Mouse (Mus musculus): ENCODE data around the gene Gm5134.
"Not testable (repeated sequence)": the region's sequence is repeated elsewhere in the genome, so short reads cannot be mapped to it uniquely, and the experiment has no call there.

Gm5134 gene

DNA sequence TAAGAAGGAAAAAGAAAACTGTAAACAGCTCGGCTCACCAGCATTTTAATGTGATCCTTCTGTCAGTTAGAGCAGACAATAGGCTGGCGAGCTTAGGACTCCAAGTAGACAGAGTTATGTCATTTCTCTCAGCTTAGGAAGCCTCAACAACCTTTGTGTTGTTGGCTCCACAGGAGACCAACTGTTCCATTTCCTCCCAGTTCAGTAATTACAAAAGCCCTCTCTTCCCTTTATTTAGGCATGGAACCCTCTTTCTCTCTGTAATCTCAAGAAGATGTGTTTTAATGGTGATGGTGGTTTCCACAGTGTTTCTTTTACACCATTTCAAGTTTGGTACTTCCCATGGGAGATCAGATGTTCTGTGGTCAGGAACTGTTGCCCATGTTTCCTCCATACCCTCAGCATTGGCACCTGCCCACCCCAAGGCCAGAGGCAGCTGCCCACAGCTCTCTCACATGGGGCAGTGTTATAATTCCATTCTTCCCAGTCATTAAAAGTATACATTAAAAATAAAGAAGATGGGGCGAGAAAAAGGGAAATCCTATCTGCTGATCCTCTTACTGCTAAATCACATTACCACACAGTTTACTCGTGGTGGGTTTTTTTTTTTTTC lies 36.2 kb downstream of the Gm5134 start:
- in situ Hi-C loops (cut with MseI, MboI) = no loop called here

DNA sequence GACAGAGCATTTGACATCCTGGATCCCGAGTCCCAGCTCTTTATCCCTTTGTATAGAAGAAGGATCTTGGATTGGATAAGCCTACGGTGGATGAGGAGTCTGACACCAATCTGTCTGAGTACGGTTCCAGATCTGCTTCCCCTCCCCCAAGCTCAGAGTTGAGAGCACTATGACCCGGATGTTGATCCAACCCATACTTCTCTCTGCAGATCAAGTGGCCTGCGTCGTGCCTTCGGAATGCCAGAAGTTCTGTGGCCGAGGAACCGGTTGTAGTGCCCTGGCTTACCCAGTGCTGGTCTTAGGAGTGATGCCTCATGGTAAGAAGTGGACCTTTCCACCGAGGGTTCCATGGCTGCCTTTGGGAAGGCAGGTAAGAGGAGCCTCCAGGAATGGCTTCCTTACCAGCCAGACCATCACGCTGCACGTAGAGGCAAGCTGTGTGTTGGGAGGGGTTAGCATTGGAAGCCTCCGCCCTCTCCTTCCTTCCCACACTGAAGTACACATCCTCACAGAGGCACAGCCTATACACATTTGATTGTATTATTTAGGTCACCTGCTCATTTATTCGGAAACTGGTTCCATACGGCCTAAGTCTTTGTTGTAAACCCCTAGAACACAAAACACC lies 39.4 kb downstream of the Gm5134 start:
- in situ Hi-C loops (cut with MseI, MboI) = no loop called here

- in situ Hi-C loops (cut with MseI, MboI) = not testable (repeated sequence)
These were observed 40.4 kb downstream of the Gm5134 start for GRCm38 (mm10) chr10:75994531-75995210.

GRCm38 (mm10) chr10:75995463-75995862 lies 41.1 kb downstream of the Gm5134 start:
- in situ Hi-C loops (cut with MseI, MboI) = no loop called here

DNA sequence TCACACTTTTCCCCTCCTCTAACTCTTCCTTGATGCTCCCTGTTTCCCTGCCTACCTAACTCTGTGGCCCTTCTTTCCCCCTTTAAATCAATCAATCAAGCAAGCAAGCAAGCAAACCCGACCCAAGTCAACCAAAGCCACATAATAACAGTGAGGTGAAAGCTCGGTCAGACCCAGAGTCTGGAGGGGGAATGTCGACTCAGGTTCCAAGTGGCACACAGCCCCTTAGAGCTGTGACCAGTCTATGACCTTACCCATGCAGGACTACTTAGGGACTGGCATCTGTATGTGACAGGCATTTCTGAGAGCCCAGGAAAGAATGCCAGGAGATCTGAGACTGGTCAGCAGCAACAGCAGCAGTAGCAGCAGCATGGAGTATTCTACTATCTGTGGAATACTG lies 42.0 kb downstream of the Gm5134 start:
- in situ Hi-C loops (cut with MseI, MboI) = no loop called here

- in situ Hi-C loops (cut with MseI, MboI) = no loop called here
These were observed 46.8 kb downstream of the Gm5134 start for GRCm38 (mm10) chr10:76001160-76001559.

GRCm38 (mm10) chr10:76002101-76002521 lies 47.8 kb downstream of the Gm5134 start:
- in situ Hi-C loops (cut with MseI, MboI) = no loop called here

GRCm38 (mm10) chr10:76002615-76003014 lies 48.3 kb downstream of the Gm5134 start:
- in situ Hi-C loops (cut with MseI, MboI) = no loop called here

- in situ Hi-C loops (cut with MseI, MboI) = no loop called here
These were observed 48.9 kb downstream of the Gm5134 start for GRCm38 (mm10) chr10:76003221-76003620.

- in situ Hi-C loops (cut with MseI, MboI) = no loop called here
These were observed 52.1 kb downstream of the Gm5134 start for GRCm38 (mm10) chr10:76006385-76006784.

DNA sequence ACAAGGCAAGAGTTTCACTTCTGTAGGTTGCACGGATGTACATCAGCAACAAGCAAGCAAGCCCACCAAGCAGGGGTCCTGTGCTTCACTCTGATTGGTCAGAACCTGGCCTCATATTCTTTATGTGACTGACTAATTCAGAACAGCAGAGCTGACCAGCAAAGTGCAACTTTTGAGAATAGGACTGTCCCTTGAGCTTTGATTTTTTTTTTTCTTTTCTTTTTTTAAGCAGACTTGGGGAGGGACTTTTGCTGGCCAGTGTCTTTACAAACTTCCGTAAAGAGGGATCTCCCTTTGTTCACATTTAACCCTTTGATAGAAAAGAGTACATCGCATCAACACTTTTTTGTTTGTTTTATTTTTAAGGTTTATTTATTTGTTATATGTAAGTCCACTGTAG lies 55.5 kb downstream of the Gm5134 start:
- in situ Hi-C loops (cut with MseI, MboI) = no loop called here

DNA sequence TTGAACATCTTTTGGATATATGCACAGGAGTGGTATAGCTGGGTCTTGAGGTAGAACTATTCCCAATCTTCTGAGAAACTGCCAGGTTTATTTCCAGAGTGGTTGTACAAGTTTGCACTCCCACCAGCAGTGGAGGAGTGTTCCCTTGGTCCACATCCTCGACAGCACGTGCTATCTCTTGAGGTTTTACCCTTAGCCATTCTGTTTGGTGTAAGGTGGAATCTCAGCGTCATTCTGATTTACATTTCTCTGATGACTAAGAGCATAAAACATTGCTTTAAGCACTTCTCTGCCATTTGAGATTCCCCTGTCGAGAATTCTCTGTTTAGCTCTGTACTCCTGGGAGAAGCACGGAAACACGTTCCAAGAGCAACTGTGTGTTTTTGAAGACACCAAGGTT lies 58.6 kb downstream of the Gm5134 start:
- in situ Hi-C loops (cut with MseI, MboI) = no loop called here

- in situ Hi-C loops (cut with MseI, MboI) = no loop called here
These were observed 62.6 kb downstream of the Gm5134 start for GRCm38 (mm10) chr10:76016886-76017285.

DNA sequence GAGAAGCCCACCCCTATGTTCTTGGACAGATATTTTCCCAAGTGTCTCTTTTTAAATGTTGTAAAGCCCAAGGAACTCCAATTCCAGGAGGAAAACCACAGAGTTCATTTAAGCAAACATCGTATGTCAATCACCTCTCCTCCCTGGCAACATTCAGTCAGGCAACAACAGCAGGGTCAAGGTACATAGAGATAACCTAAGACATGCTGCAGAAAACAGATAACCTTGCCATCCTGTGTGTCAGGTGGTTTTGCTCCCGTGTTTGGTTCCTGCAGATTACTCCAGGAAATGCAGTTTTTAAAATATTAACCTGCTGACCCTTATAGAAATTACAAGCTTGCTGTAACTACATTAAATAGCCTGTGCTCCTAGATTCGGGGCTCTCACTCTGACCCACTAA lies 67.4 kb downstream of the Gm5134 start:
- in situ Hi-C loops (cut with MseI, MboI) = no loop called here

DNA sequence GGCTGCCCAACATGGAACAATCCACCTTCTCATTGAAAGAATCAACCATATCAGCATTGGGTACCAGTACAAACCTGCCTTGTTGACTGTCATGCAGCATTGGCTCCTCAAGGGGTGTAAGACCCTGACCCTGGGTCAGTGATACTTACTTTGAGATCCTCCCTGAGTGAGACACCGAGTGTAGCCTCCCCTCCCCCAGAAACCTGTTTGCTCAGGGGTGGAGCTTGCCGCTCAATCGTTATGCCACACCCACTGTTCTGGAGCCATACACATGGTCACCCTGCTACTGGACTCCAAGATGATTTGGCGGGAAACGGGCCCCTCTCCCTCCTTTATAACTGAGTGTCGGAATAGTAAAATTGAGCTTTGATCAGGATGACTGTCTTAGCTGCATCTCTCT lies 69.6 kb downstream of the Gm5134 start:
- in situ Hi-C loops (cut with MseI, MboI) = no loop called here

GRCm38 (mm10) chr10:76025470-76026190 lies 71.3 kb downstream of the Gm5134 start:
- in situ Hi-C loops (cut with MseI, MboI) = no loop called here

- in situ Hi-C loops (cut with MseI, MboI) = no loop called here
These were observed 73.1 kb downstream of the Gm5134 start for GRCm38 (mm10) chr10:76027127-76028015.

DNA sequence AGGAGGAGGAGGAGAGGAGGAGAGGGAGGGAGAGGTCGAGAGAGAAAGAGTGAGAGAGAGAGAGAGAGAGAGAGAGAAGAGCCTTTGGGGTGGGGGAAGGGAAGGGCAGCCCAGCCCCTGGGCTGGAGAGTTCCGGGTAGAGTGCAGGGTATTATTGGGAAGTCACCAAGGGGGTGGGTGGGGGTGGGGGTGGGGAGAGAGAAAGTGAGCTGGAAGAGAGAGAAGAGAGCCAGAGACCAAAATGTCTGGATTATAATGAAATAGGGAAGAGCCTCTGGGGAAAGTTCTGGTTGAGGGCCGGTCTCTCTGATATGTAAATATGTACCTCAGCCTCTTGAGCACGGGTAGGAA lies 73.7 kb downstream of the Gm5134 start:
- in situ Hi-C loops (cut with MseI, MboI) = no loop called here

GRCm38 (mm10) chr10:76028396-76028795 lies 74.1 kb downstream of the Gm5134 start:
- in situ Hi-C loops (cut with MseI, MboI) = no loop called here

- in situ Hi-C loops (cut with MseI, MboI) = no loop called here
These were observed 75.0 kb downstream of the Gm5134 start for GRCm38 (mm10) chr10:76029276-76029675.

DNA sequence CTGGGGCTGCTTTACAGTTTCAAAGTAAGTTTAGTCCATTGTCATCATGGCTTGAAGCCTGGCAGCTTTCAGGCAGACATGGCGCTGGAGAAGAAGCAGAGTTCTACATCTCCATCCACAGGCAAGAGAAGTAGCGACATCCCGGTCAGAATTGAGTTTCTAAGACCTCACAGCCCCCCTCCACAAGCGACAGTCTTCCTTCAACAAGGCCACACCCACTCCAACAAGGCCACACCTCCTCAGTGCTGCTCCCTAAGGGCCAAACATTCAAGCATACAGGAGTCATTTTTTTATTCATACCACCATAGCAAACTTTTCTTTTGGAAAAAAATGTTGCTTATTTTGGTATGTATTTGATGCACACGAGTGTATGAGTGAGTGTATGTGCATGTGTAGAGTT lies 76.2 kb downstream of the Gm5134 start:
- in situ Hi-C loops (cut with MseI, MboI) = no loop called here
